Mouse (Mus musculus): Measurements from ENCODE around the gene Prkce.

DNA sequence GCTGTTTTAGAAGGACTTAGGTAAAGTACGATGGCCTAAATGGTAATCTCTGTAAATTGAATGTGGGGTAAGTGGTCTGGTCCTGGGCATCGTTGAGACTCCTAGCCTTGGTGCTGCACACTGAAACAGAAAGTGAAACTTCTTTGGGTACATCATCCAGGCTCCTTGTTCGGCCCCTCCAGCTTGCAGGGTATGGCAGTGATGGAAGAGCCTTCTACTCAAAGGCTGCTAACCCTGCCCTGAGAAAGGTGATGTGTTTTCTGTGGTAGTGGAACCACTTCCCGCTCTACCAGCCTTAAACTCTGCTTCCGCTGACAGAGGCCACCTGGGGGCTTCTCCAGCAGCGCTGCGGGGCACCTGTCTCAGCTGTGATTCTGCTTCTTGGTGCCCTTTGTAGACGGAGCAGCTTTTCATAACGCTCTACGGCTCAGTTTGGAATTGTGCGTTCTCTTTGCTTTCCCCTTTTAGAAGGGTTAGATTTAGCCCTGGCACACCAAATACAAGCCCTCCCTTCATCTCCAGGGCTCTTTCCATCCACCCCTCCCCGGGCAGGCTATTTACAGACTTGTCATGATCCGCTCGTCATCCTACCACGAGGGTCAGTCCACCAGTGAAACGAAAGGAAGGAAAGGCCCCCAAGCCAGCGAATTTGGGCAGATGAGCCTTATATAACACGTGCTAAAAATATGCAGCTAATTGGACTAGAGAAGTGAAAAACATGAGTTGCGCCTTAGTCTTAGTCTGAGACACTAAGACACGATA is 270.1 kb downstream of the Prkce start:
- TF ChIP-seq POLR2A (IDR thresholded peaks at IDR 0.05; ENCODE audit: borderline replicate concordance, extremely low read depth, insufficient read depth, insufficient read length, poor library complexity, severe bottlenecking) (no peak), CTCF (IDR thresholded peaks at IDR 0.05; ENCODE audit: borderline replicate concordance, extremely low read depth, insufficient read depth, insufficient read length) (no peak)

All from brain, embryonic 14.5 days (tissue).